Mouse (Mus musculus) gastrocnemius, adult 8-10 months (tissue): ENCODE results near the gene Ccsap. TPM values are rescaled to one million over a fixed set of nuclear protein-coding genes. Genes with fewer than 3 reads are reported as not detected.

ENCODE experiments used
- DNase-seq, 2 experiments: peaks; one replicate each; pipeline ENCODE4 v3.0.0; 2022; ENCODE audit warnings: low spot score in 2 of 2
- total RNA-seq, 4 experiments: library from RNA; stranded (reverse); gene quantifications; 2 replicates each; pipeline ENCODE4 v1.2.4; 2022

Ccsap gene
- under 1 TPM; 0.22 to 0.51 (median 0.28) TPM for total RNA-seq

GRCm38 (mm10) chr8:123859648-123860259, at the start of gene Ccsap:
TSS of gene Ccsap (minus strand) at chr8:123860209.
- DNase-seq, result peak in 1 of 2 experiments; percentile 34

GRCm38 (mm10) chr8:123907604-123908003, 47.6 kb upstream of the Ccsap start:
- DNase-seq, result no peak

GRCm38 (mm10) chr8:123902653-123903052, 42.6 kb upstream of the Ccsap start:
- no peak for DNase-seq

- no peak for DNase-seq
Measured at GRCm38 (mm10) chr8:123899366-123899765, 39.4 kb upstream of the Ccsap start.

- no peak for DNase-seq
Measured at GRCm38 (mm10) chr8:123898576-123898975, 38.6 kb upstream of the Ccsap start.

GRCm38 (mm10) chr8:123896774-123897173, 36.8 kb upstream of the Ccsap start:
- no peak for DNase-seq

- no peak for DNase-seq
Measured at GRCm38 (mm10) chr8:123896366-123896761, 36.4 kb upstream of the Ccsap start.

- peak; percentile 64 to 80 for DNase-seq
Measured at GRCm38 (mm10) chr8:123895680-123896365, 35.8 kb upstream of the Ccsap start.

- peak; percentile 49 to 66 for DNase-seq
Measured at GRCm38 (mm10) chr8:123895230-123895629, 35.2 kb upstream of the Ccsap start.

- peak; percentile 86 to 94 for DNase-seq
Measured at GRCm38 (mm10) chr8:123894502-123895097, 34.6 kb upstream of the Ccsap start, which contains the start of gene Acta1. TSS of gene Acta1 (minus strand) at chr8:123894751.

GRCm38 (mm10) chr8:123893413-123893812, 33.4 kb upstream of the Ccsap start:
- DNase-seq, result peak in 1 of 2 experiments; percentile 27

- DNase-seq, result peak in 1 of 2 experiments; percentile 28
Measured at GRCm38 (mm10) chr8:123892586-123893155, 32.7 kb upstream of the Ccsap start.

- peak; percentile 41 to 49 for DNase-seq
Measured at GRCm38 (mm10) chr8:123891883-123892585, 32.0 kb upstream of the Ccsap start.

GRCm38 (mm10) chr8:123891271-123891670, 31.3 kb upstream of the Ccsap start:
- DNase-seq, result peak; percentile 50 to 73

GRCm38 (mm10) chr8:123889797-123890196, 29.8 kb upstream of the Ccsap start:
- no peak for DNase-seq

GRCm38 (mm10) chr8:123887956-123888355, 27.9 kb upstream of the Ccsap start:
- no peak for DNase-seq

- DNase-seq, result no peak
Measured at GRCm38 (mm10) chr8:123887163-123887562, 27.2 kb upstream of the Ccsap start.

- DNase-seq, result peak in 1 of 2 experiments; percentile 52
Measured at GRCm38 (mm10) chr8:123884721-123885565, 24.9 kb upstream of the Ccsap start.

GRCm38 (mm10) chr8:123883094-123883493, 23.1 kb upstream of the Ccsap start:
- peak; percentile 81 to 90 for DNase-seq

- no peak for DNase-seq
Measured at GRCm38 (mm10) chr8:123882412-123882811, 22.4 kb upstream of the Ccsap start.
